Mouse (Mus musculus) activated CD4-positive, CD25-positive, alpha-beta regulatory T cell, adult 9 weeks (primary cell): Measurements from ENCODE around the gene Slc37a3. TPM values are rescaled to one million over a fixed set of nuclear protein-coding genes. Genes with fewer than 3 reads are reported as not detected.

Source experiments
- polyA plus RNA-seq: library from polyadenylated mRNA; unstranded; fragments of 100-300 nt; shearing (Covaris generic); gene quantifications from one replicate; pipeline ENCODE4 v1.2.1, GENCODE M21; 2017

The Slc37a3 gene
- 48.4 TPM for polyA plus RNA-seq

DNA sequence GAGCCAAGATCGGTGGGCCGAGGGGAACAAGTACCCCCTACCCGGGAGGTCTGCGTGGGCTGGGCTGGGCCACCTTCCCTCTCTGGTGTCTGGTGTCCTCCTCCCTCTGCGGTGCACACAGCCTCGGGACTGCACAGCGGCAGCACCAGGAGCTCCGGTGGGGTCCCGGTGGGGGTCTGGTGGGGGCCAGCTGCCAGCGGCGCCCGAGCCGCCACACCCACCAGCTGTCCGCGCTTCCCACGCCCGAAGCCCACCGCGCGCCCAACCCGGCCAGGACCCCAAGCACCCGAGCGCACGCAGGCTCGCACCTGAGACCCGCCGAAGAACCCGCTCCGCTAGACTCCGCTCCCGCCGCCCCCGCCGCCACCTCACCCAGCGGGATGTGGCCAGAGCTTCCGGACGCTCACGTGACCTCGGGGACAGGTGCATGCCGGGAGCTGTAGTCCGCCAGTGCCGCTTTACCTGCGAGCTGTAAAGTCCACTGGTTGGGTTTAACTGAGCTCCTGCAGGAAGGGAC is at the start of gene Slc37a3:
Slc37a3 (minus strand) TSS at position 365 of the 517 bp plus-strand sequence.

GRCm38 (mm10) chr6:39419851-39420721 is 42.6 kb upstream of the Slc37a3 start, which contains the start of gene Mkrn1:
TSS of gene Mkrn1 (minus strand) at chr6:39420462.

DNA sequence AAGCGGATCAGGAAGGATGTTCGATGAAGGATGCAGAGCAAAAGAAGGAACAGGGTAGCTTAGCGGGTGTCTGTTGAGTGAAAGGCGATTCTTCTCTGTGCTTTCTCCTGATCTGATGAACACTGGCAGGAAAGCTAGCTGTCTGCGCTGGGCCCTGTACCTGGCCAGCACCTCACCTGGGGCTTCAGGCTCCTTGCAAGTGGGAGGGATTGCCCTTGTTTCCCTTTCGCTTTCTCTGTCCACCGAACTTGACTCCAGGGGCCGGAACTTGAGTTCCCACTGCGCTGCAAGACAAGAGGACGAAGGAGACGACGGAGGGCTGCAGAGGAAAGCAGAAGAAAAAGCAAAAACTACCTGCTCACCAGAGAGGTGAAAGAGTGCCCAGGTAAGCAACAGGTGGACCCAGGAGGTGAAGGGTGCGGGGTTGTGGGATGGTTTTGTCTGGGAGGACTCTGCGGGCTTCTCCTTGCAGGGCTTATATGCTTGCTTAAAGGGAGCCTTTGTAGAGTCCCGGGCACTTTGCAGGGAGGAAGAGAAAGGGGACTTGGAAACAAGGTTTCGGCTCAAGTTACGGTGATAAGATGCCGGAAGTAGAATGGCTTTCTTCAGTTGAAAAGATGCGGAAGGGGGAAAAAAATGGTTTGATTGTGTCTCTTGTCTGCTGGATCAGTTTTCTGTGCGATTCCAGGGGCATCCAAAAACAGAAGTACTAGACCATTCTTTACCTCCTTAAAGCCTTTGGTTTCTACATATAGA is 3.8 kb upstream of the Slc37a3 start, which contains the start of gene Rab19:
Rab19 (plus strand) TSS at position 51 of the 756 bp plus-strand sequence.

Other genes starting within 250 kb of the Slc37a3 start
- 10.3 TPM for gene Kdm7a, start 170.9 kb downstream of the Slc37a3 start, polyA plus RNA-seq
- gene Rab19, start 3.5 kb upstream of the Slc37a3 start, polyA plus RNA-seq: 60.3 TPM
- 152 TPM for gene Mkrn1, start 42.8 kb upstream of the Slc37a3 start, polyA plus RNA-seq
- 0.29 TPM for gene Dennd2a, start 180.2 kb upstream of the Slc37a3 start, polyA plus RNA-seq
- 63.0 TPM for gene Adck2, start 196.2 kb upstream of the Slc37a3 start, polyA plus RNA-seq
- 2.1 TPM for gene Gm42420, start 208.1 kb upstream of the Slc37a3 start, polyA plus RNA-seq
- 150 TPM for gene Ndufb2, start 214.9 kb upstream of the Slc37a3 start, polyA plus RNA-seq